Mouse (Mus musculus) c-Kit-positive CD71-negative TER-119-negative erythroid progenitor cells, embryonic 14.5 days (primary cell): Measurements from ENCODE around the gene Rhof.
"Not testable (repeated sequence)": the region's sequence is repeated elsewhere in the genome, so short reads cannot be mapped to it uniquely, and the experiment has no call there.

Experiments used
- DNase-seq: peaks from one replicate; pipeline ENCODE4 v3.0.0-alpha.2; 2013; ENCODE audit warnings: low read depth

Gene Rhof

GRCm38 (mm10) chr5:123067395-123067995, 65.0 kb downstream of the Rhof start:
- no peak for DNase-seq

- DNase-seq = peak; percentile 85
Observed at GRCm38 (mm10) chr5:123064207-123064606, 68.3 kb downstream of the Rhof start.

- DNase-seq = no peak
Observed at GRCm38 (mm10) chr5:123063141-123063540, 69.4 kb downstream of the Rhof start.

GRCm38 (mm10) chr5:123061402-123061749, 71.1 kb downstream of the Rhof start:
- DNase-seq = not testable (repeated sequence)

GRCm38 (mm10) chr5:123060706-123061401, 71.6 kb downstream of the Rhof start:
- DNase-seq = no peak

GRCm38 (mm10) chr5:123059757-123060520, 72.6 kb downstream of the Rhof start:
- no peak for DNase-seq

- no peak for DNase-seq
Observed at GRCm38 (mm10) chr5:123058251-123059102, 74.0 kb downstream of the Rhof start.

GRCm38 (mm10) chr5:123057366-123058250, 74.9 kb downstream of the Rhof start:
- peak; percentile 100 for DNase-seq
